Mouse (Mus musculus): ENCODE results near the gene Trappc11.

Trappc11 gene

GRCm38 (mm10) chr8:47533344-47534125 lies at the start of gene Trappc11, which contains the start of gene Rwdd4a:
TSS of gene Trappc11 (minus strand) at chr8:47533470.
TSS of gene Rwdd4a (plus strand) at chr8:47533664.
- DNase-seq (ENCODE audit: low read depth): peak; percentile 96

GRCm38 (mm10) chr8:47581454-47581853 lies 48.2 kb upstream of the Trappc11 start:
- DNase-seq (ENCODE audit: low read depth): no peak

GRCm38 (mm10) chr8:47573482-47573881 lies 40.2 kb upstream of the Trappc11 start:
- DNase-seq (ENCODE audit: low read depth): no peak

- no peak for DNase-seq (ENCODE audit: low read depth)
Observed at GRCm38 (mm10) chr8:47570161-47570560, 36.9 kb upstream of the Trappc11 start.

DNA sequence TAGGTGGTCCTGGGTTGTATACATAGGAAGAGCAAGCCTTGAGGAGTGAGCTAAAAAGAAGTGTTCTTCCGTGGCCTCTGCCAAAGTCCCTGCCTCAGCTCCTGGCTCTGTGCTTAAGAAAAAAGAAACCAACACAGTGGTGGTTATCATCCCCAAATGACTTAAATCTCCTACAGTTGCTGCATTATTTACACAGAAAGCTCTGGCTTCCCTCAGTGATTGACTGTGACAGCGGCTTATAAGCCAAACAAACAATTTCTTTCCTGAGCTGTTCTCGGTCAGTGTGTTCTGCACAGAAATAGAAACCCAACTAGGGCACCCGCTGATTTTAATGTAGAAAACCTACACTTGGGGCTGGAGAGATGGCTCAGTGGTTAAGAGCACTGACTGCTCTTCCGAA lies 34.8 kb upstream of the Trappc11 start:
- DNase-seq (ENCODE audit: low read depth): no peak

GRCm38 (mm10) chr8:47566551-47566950 lies 33.3 kb upstream of the Trappc11 start:
- DNase-seq (ENCODE audit: low read depth): no peak

GRCm38 (mm10) chr8:47560801-47561200 lies 27.5 kb upstream of the Trappc11 start:
- no peak for DNase-seq (ENCODE audit: low read depth)

DNA sequence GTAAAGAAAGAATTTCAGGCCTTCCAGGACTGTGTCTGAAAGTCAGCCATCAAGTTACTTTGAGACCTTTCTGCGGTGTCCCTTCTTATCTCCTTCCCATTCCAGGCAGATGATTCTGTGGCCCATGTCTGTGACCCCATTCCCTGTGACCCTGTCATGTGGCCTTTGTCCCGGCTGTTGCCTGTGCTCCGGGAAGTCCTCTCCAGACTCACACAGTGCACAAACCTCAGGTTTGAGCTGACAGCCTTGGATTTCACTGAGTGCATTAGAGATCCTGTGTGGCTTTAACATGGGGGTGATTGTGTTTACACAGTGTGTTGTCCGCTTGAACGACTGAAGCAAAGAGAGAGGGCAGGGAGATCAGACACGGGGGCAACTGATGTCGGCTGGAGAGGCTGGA lies 25.0 kb upstream of the Trappc11 start:
- DNase-seq (ENCODE audit: low read depth): no peak

DNA sequence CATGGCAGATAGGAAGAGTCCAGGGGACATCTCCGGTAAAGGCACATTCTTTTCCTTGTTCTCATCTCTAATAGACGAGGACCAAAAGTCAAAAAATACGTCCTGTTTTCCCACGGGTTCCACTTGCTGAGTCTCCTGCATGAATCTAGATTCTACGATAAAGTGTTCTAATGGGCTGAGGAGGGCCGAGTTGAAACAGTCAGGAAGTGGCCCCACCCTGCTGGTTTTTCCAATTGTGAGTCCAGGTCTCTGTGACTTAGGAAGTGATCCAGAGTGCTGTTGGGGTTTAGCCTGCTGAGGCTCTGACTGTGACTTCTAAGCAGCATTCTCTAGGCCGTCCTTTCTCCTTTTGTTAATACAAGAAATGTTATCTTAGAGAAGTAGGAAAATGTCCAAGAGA lies 23.2 kb upstream of the Trappc11 start:
- no peak for DNase-seq (ENCODE audit: low read depth)

GRCm38 (mm10) chr8:47553613-47554012 lies 20.3 kb upstream of the Trappc11 start:
- DNase-seq (ENCODE audit: low read depth): no peak

GRCm38 (mm10) chr8:47547102-47547501 lies 13.8 kb upstream of the Trappc11 start:
- no peak for DNase-seq (ENCODE audit: low read depth)

GRCm38 (mm10) chr8:47544094-47544493 lies 10.8 kb upstream of the Trappc11 start:
- DNase-seq (ENCODE audit: low read depth): no peak

GRCm38 (mm10) chr8:47542746-47543145 lies 9.5 kb upstream of the Trappc11 start:
- DNase-seq (ENCODE audit: low read depth): no peak

GRCm38 (mm10) chr8:47538323-47538722 lies 5.1 kb upstream of the Trappc11 start:
- DNase-seq (ENCODE audit: low read depth): no peak

GRCm38 (mm10) chr8:47528094-47528493 lies 5.2 kb downstream of the Trappc11 start:
- DNase-seq (ENCODE audit: low read depth): no peak

GRCm38 (mm10) chr8:47513601-47514000 lies 19.7 kb downstream of the Trappc11 start:
- no peak for DNase-seq (ENCODE audit: low read depth)

DNA sequence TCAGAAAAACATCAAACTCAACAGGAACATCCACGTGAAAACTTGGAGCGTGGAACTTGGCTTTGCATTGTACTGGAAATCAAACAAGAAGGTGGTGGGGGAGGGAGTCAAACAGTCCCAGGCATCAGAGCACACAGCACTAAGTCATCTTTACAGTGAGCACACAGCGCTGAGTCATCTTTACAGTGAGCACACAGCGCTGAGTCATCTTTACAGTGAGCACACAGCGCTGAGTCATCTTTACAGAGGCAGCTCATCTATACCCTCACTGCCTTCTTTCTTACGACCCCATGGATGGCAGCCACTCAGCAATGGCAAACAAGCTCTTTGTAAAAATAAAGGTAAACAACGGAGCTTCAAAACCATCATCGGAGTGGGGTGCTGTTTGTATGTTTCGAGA lies 22.3 kb downstream of the Trappc11 start:
- no peak for DNase-seq (ENCODE audit: low read depth)

DNA sequence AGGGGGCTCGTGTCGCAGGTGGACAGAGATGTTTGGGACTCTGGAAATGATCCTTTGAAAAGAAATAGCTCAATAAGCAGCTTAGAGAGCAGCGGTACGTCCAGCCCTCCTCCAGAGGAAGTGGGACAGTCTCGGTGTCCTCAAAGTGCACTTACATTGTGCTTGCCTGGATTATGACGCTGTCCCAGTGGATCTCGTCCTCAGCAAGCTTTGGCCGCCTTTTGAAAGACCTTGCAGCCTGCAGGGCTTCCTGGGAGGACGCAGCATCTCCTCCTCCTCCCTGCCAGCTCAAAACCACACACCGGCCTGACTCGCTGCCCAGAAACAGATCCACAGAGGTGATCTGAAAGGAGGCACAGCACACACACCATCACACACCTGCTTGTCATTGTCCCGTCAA lies 27.8 kb downstream of the Trappc11 start:
- DNase-seq (ENCODE audit: low read depth): no peak

GRCm38 (mm10) chr8:47502546-47502945 lies 30.7 kb downstream of the Trappc11 start:
- DNase-seq (ENCODE audit: low read depth): no peak

- no peak for DNase-seq (ENCODE audit: low read depth)
Observed at GRCm38 (mm10) chr8:47501994-47502393, 31.3 kb downstream of the Trappc11 start.

DNA sequence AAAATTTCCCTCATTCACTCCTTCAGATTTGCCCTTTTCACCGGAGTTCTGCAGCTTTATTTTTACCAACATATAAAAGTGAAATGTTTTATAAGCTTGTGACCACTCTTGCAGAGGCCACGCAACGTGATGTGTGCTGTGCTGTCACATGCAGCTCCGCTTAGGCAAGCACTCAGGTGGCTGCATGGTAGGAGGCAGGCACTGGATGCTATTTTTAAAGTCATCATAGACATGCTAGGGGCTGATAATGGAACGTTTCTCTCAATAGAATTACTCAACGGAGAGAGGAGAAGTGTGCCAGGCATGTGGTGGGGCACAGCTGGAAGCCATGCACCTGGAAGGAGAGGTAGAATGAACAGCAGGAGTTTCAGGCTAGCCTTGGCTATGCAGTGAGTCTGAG lies 37.8 kb downstream of the Trappc11 start:
- DNase-seq (ENCODE audit: low read depth): no peak

- DNase-seq (ENCODE audit: low read depth): no peak
Observed at GRCm38 (mm10) chr8:47494602-47495153, 38.6 kb downstream of the Trappc11 start.

DNA sequence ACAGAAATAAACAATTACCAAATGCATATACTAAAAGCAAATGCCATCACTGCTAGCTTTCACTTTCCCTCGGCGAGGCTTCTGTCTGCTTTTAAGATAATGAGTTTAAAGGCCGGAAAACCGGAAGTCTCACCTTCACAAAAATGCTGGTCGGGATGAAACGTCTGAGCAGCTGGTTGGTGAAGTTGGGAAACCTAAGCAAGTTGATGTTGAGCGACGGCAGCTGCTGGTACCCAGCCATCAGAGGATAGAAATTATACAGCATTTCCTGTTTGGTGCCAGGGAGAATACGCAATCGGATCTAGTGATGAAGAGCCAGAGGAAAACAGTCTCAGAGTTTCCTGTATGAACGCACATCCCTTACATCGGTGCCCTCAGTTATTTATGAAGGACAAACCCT lies 40.2 kb downstream of the Trappc11 start:
- no peak for DNase-seq (ENCODE audit: low read depth)

GRCm38 (mm10) chr8:47487231-47487630 lies 46.0 kb downstream of the Trappc11 start:
- DNase-seq (ENCODE audit: low read depth): no peak
